Comparison of ENCODE assay signal across 27 mouse cellular contexts in the genomic region with DNA sequence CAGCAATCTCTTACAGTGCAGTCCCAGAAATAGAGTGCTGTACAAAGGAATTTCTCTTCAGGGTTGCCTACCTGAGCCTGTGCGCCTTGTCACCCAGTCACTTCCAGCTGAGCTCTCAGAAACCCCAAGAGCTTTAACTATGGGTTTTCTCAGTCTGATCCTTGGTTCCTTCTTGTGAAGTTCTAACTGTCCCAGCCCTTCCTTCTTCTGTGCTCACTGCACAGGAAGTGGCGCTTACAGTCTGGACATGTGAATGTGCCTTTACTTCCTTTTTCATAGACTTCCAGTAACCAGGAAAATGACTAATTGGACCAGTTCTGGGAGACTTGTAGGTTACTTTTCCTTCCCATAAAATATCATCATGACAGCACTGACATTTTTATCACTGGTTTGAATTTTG. TPM values are rescaled to one million over a fixed set of nuclear protein-coding genes. Genes with fewer than 3 reads are reported as not detected.
A peak's percentile ranks its signal among the peaks of the same experiment; 100 is the strongest.
DNase-seq lines count a peak whose midpoint lies in the region; ATAC-seq and TF ChIP-seq lines count a peak whose summit lies in the region.
"Had no signal": no experiment of that assay in that cellular context is flagged by ENCODE, and none has a peak within 500 bp of the region (broad histone marks: within the 10 kb centered on the region; RNA-seq: fewer than 3 reads in every experiment).

A gene (minus strand): TSS at position 247 of the 400 bp plus-strand sequence.

- ATAC-seq in heart, embryonic 12.5 days (ENCODE audit: insufficient number of reproducible peaks, low FRiP score) = no peak
- ATAC-seq in common myeloid progenitor, adult 5-6 weeks (replicated peaks; ENCODE audit: low read depth, poor library complexity, severe bottlenecking) = 0 out of 2 replicates have a peak, but pooled peaks have one; percentile 13
- ATAC-seq: CD4-positive, CD25-positive, alpha-beta regulatory T cell, adult 4 months; forebrain, embryonic 15.5 days had no signal

- WGBS in heart, embryonic 12.5 days = 75% methylated on average over 2 of the region's 2 CpGs
- WGBS in kidney, adult 2 months = 94% methylated on average over 2 of the region's 2 CpGs

- TF ChIP-seq CTCF in bone marrow macrophage, adult 2 months (IDR thresholded peaks at IDR 0.05; ENCODE audit: low read depth, low read length) = no peak
- no peak for TF ChIP-seq CTCF in kidney, adult 2 months (conservative IDR thresholded peaks at IDR 0.05; ENCODE audit: insufficient read depth, insufficient read length, low read depth, low read length)

- TF ChIP-seq POLR2A in bone marrow macrophage, adult 2 months (IDR thresholded peaks at IDR 0.05; ENCODE audit: borderline replicate concordance, low read depth, low read length) = no peak
- no peak for TF ChIP-seq POLR2A in kidney, adult 2 months (IDR thresholded peaks at IDR 0.05; ENCODE audit: low read depth, low read length)

- H3K9me3 ChIP-seq in heart, embryonic 12.5 days (replicated peaks) = no peaks in the 10 kb centered on the region
- H3K9me3 ChIP-seq in megakaryocyte, embryonic 14.5 days = no peaks in the 10 kb centered on the region
- H3K9me3 ChIP-seq: embryonic facial prominence, embryonic 12.5 days; forebrain, embryonic 10.5 days; forebrain, embryonic 15.5 days; hindbrain, embryonic 13.5 days; limb, embryonic 12.5 days had no signal

- no peak within 1 kb of the TSS for H3K4me2 ChIP-seq in heart, embryonic 12.5 days
- H3K4me2 ChIP-seq: embryonic facial prominence, embryonic 12.5 days; forebrain, embryonic 15.5 days; heart, embryonic 11.5 days; hindbrain, embryonic 13.5 days; limb, embryonic 12.5 days; liver, embryonic 11.5 days had no signal

- H3K4me1 ChIP-seq in heart, embryonic 12.5 days (replicated peaks) = no peaks in the 10 kb centered on the region
- peaks cover 23% of the 10 kb centered on the region for H3K4me1 ChIP-seq in bone marrow macrophage, adult 2 months (ENCODE audit: control insufficient read depth, insufficient read depth, low read length)
- peaks cover 14% of the 10 kb centered on the region for H3K4me1 ChIP-seq in megakaryocyte, embryonic 14.5 days
- H3K4me1 ChIP-seq in kidney, adult 2 months (ENCODE audit: control insufficient read depth, insufficient read depth, low read length) = no peaks in the 10 kb centered on the region
- H3K4me1 ChIP-seq: embryonic facial prominence, embryonic 12.5 days; forebrain, embryonic 10.5 days; forebrain, embryonic 15.5 days; hindbrain, embryonic 13.5 days; limb, embryonic 12.5 days had no signal

- H3K27ac ChIP-seq in heart, embryonic 12.5 days (ENCODE audit: poor library complexity, severe bottlenecking) = no peak within 1 kb of the TSS
- peak within 1 kb of the TSS; percentile 89 for H3K27ac ChIP-seq in bone marrow macrophage, adult 2 months (ENCODE audit: insufficient read depth, low read depth, low read length)
- no peak within 1 kb of the TSS for H3K27ac ChIP-seq in kidney, adult 2 months (ENCODE audit: insufficient read depth, low read depth, low read length)
- H3K27ac ChIP-seq: embryonic facial prominence, embryonic 12.5 days; forebrain, embryonic 10.5 days; forebrain, embryonic 15.5 days; hindbrain, embryonic 13.5 days; layer of hippocampus, adult 2 months; limb, embryonic 12.5 days had no signal

- no peak within 1 kb of the TSS for H3K9ac ChIP-seq in heart, embryonic 12.5 days
- H3K9ac ChIP-seq: embryonic facial prominence, embryonic 12.5 days; forebrain, embryonic 15.5 days; hindbrain, embryonic 13.5 days; limb, embryonic 12.5 days had no signal

- DNase-seq in heart, adult 8-10 months (ENCODE audit: low spot score) = peak; percentile 22
- DNase-seq in right cerebral cortex, adult 18-20 months = no peak
- no peak for DNase-seq in layer of hippocampus, adult 8-10 months (ENCODE audit: low spot score in 2 of 2)
- DNase-seq in kidney, adult 2 months = no peak
- DNase-seq: adrenal gland, postnatal 25 days; cerebellum, adult 8-10 months; cerebellum, postnatal 25 days; heart, postnatal 4 days; kidney, adult 18-20 months; kidney, postnatal 36 days; lung, postnatal 14 days; midbrain, embryonic 14.5 days; right cerebral cortex, postnatal 4 days; thymus, postnatal 4 days had no signal

- H3K27me3 ChIP-seq in heart, embryonic 12.5 days (replicated peaks) = no peaks in the 10 kb centered on the region
- peaks cover 4% of the 10 kb centered on the region for H3K27me3 ChIP-seq in megakaryocyte, embryonic 14.5 days (replicated peaks)
- H3K27me3 ChIP-seq in kidney, adult 2 months (replicated peaks; ENCODE audit: control insufficient read depth, insufficient read depth, low read length) = no peaks in the 10 kb centered on the region
- H3K27me3 ChIP-seq: embryonic facial prominence, embryonic 12.5 days; forebrain, embryonic 15.5 days; hindbrain, embryonic 13.5 days; limb, embryonic 12.5 days had no signal

- H3K4me3 ChIP-seq in heart, embryonic 12.5 days = no peak within 1 kb of the TSS
- peak within 1 kb of the TSS; percentile 80 for H3K4me3 ChIP-seq in bone marrow macrophage, adult 2 months (ENCODE audit: insufficient read depth, low read length)
- peak within 1 kb of the TSS; percentile 11 for H3K4me3 ChIP-seq in megakaryocyte, embryonic 14.5 days (replicated peaks)
- no peak within 1 kb of the TSS for H3K4me3 ChIP-seq in kidney, adult 2 months (ENCODE audit: insufficient read depth, low read depth, low read length)
- H3K4me3 ChIP-seq: embryonic facial prominence, embryonic 12.5 days; forebrain, embryonic 10.5 days; forebrain, embryonic 15.5 days; hindbrain, embryonic 13.5 days; layer of hippocampus, adult 2 months; limb, embryonic 12.5 days had no signal

- no peaks in the 10 kb centered on the region for H3K36me3 ChIP-seq in heart, embryonic 12.5 days
- H3K36me3 ChIP-seq in megakaryocyte, embryonic 14.5 days (replicated peaks; ENCODE audit: low read length) = no peaks in the 10 kb centered on the region
- no peaks in the 10 kb centered on the region for H3K36me3 ChIP-seq in kidney, adult 2 months (ENCODE audit: control insufficient read depth, insufficient read depth, low read length)
- H3K36me3 ChIP-seq: embryonic facial prominence, embryonic 12.5 days; forebrain, embryonic 10.5 days; forebrain, embryonic 15.5 days; hindbrain, embryonic 13.5 days; limb, embryonic 12.5 days had no signal

RNA-seq across cellular contexts. Expression of the gene that starts here (rescaled TPM):
- total RNA-seq in heart, adult 8-10 months (2022) = 1 to 10 TPM; 2.1 to 3.5 (median 3.0) TPM
- polyA plus RNA-seq in heart, embryonic 12.5 days (2016; fragmentation: Nextera tagmentation; extraction: Ambion mirVana) = 0.77 and 1.1 TPM in 2 replicates
- 323 and 344 TPM in 2 replicates for polyA plus RNA-seq in bone marrow macrophage, adult 2 months (2012; ENCODE audit: insufficient read depth, insufficient read length, missing spikeins)
- total RNA-seq in common myeloid progenitor, adult 5-6 weeks (2017) = 0.82 TPM in 1 of 2 replicates, not detected in the other
- 2.4 TPM in 1 of 2 replicates, not detected in the other for polyA plus RNA-seq in megakaryocyte, embryonic 14.5 days (2012; ENCODE audit: insufficient read depth, low replicate concordance)
- 1 to 10 TPM; 1.7 to 4.7 (median 2.7) TPM for total RNA-seq in layer of hippocampus, adult 8-10 months (2022)
- polyA plus RNA-seq in kidney, adult 2 months (2012; rRNA removed) = 0.64 and 0.94 TPM in 2 replicates

Comparison
In these comparisons a context has a peak if more than half of its experiments do, and no peak if none do; other contexts are left out.
1. RNA of the gene that starts here (polyA plus RNA-seq): 323 to 344 TPM in bone marrow macrophage, adult 2 months; 2.4 TPM in megakaryocyte, embryonic 14.5 days, 0.64 to 0.94 TPM in kidney, adult 2 months and 0.77 to 1.1 TPM in heart, embryonic 12.5 days; every median in the first group is over 10 times any median in the second.
2. Peak in ATAC-seq in common myeloid progenitor, adult 5-6 weeks; RNA of the gene not detected or under 1 TPM.
3. H3K4me3 ChIP-seq: peak in bone marrow macrophage, adult 2 months (single experiment) and megakaryocyte, embryonic 14.5 days (single experiment); none in heart, embryonic 12.5 days (single experiment) and kidney, adult 2 months (single experiment).